Mouse (Mus musculus) lung, postnatal 0 days (tissue): ENCODE results near the gene Lnpep. TPM values are rescaled to one million over a fixed set of nuclear protein-coding genes. Genes with fewer than 3 reads are reported as not detected.
"Not testable (repeated sequence)": the region's sequence is repeated elsewhere in the genome, so short reads cannot be mapped to it uniquely, and the experiment has no call there.

Experiments
- ATAC-seq: fragments of 200-750 bp; cut with Nextera tagmentation; 2 replicates; pipeline ENCODE4 v1.8.0; 2017; ENCODE audit warnings: moderate library complexity
- DNase-seq: peaks from one replicate; pipeline ENCODE4 v3.0.0-alpha.2; 2016; ENCODE audit warnings: low spot score
- H3K27ac ChIP-seq: fragments of 300-500 bp; sonication (generic); 2 replicates; pipeline ENCODE4 v1.5.1; 2014; ENCODE audit warnings: antibody characterized with exemption, mild to moderate bottlenecking, low read length, mixed read lengths
- H3K27me3 ChIP-seq: fragments of 300-500 bp; sonication (generic); replicated peaks from 2 replicates; pipeline ENCODE4 v1.6.1; 2014; ENCODE audit warnings: low read length, mixed read lengths; ENCODE audit not compliant: insufficient read depth
- H3K36me3 ChIP-seq: fragments of 300-500 bp; sonication (generic); 2 replicates; pipeline ENCODE4 v1.6.1; 2014; ENCODE audit warnings: low read length, mixed read lengths; ENCODE audit not compliant: insufficient read depth
- H3K4me1 ChIP-seq: fragments of 300-500 bp; sonication (generic); 2 replicates; pipeline ENCODE4 v1.6.1; 2014; ENCODE audit warnings: antibody characterized with exemption, low read depth, low read length, mixed read lengths; ENCODE audit not compliant: insufficient read depth
- H3K4me2 ChIP-seq: fragments of 300-500 bp; sonication (generic); replicated peaks from 2 replicates; pipeline ENCODE4 v1.6.1; 2014; ENCODE audit warnings: low read depth, mild to moderate bottlenecking, low read length, moderate library complexity, mixed read lengths
- H3K4me3 ChIP-seq: fragments of 300-500 bp; sonication (generic); 2 replicates; pipeline ENCODE4 v1.5.1; 2014; ENCODE audit warnings: low read depth, low read length
- H3K9ac ChIP-seq: fragments of 300-500 bp; sonication (generic); replicated peaks from 2 replicates; pipeline ENCODE4 v1.6.1; 2014; ENCODE audit warnings: low read depth, mild to moderate bottlenecking
- H3K9me3 ChIP-seq: fragments of 300-500 bp; sonication (generic); 2 replicates; pipeline ENCODE4 v1.6.1; 2016; ENCODE audit warnings: low read length, mixed read lengths
- CTCF ChIP-seq: IDR thresholded peaks from 2 replicates; pipeline ENCODE4 v1.5.1; 2016; ENCODE audit warnings: antibody characterized with exemption, mild to moderate bottlenecking
- EP300 ChIP-seq: IDR thresholded peaks from 2 replicates; pipeline ENCODE4 v1.6.1; 2016; ENCODE audit warnings: antibody characterized with exemption, mild to moderate bottlenecking, control low read depth
- WGBS: fragments of 180-500 bp; shearing (Covaris S2); extraction: QIAGEN DNeasy Blood & Tissue Kit; methylation state at CpG from one replicate; pipeline ENCODE4 v1.1.7; 2014; 5-methylcytosine and 5-hydroxymethylcytosine counted together
- polyA plus RNA-seq: library from polyadenylated mRNA; unstranded; fragments of >200 nt; fragmentation: Nextera tagmentation; extraction: Ambion mirVana; gene quantifications from 2 replicates; pipeline ENCODE4 v1.2.1, GENCODE M21; 2015

Lnpep gene
- polyA plus RNA-seq, 1 experiment from 2014 or later: 7.5 TPM

DNA sequence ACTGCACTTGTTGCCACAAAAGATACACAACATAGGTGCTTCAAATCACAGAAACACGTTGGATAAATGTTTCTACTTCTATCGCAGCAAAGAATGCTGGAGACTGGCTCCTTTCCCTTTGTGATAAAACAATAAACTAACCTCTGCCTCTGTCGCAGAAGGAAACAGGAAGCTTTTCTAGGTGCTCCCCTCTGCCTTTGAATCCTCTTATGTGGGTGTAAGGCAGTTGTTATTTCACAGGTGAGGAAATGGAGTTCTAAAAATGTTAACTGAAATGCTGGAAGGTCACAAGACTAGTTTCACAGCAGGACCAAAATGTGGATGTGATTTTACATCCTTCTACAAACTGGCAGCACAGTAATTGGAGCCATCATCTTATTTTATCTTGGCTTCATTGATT is 11.3 kb upstream of the Lnpep start:
- DNase-seq: no peak
- 32% methylated on average over 3 of the region's 3 CpGs for WGBS
- ATAC-seq: no peak

DNA sequence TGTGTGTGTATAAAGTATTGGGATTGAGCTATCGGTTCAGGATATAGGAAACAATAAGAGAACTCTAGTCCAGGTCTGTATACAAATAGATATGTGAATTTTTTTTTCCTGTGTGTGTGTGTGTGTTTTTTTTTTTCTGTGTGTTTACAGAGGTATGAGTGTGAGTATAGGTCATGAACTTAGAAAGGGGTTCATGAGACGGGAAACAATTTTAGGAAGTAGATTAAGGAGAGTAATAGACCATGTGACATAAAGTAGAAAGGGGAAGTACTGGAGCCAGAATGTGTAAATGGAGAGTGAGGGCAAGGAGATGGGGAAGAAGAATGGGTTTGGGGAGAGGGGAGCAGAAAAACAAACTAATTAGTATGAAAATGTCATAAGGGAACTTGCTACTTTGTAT is 9.2 kb upstream of the Lnpep start:
- no peak for ATAC-seq

More for the DNA sequence above, 11.3 kb upstream of the Lnpep start:
- Histone ChIP-seq H3K36me3 (no peaks in the 10 kb centered on the region), H3K4me3 (no peak overlapping the region), H3K4me1 (no peaks in the 10 kb centered on the region), H3K9me3 (no peaks in the 10 kb centered on the region), H3K9ac (no peak overlapping the region), H3K27ac (no peak overlapping the region), H3K4me2 (no peak overlapping the region), H3K27me3 (no peaks in the 10 kb centered on the region)
- TF ChIP-seq EP300 (no peak), CTCF (no peak)

DNA sequence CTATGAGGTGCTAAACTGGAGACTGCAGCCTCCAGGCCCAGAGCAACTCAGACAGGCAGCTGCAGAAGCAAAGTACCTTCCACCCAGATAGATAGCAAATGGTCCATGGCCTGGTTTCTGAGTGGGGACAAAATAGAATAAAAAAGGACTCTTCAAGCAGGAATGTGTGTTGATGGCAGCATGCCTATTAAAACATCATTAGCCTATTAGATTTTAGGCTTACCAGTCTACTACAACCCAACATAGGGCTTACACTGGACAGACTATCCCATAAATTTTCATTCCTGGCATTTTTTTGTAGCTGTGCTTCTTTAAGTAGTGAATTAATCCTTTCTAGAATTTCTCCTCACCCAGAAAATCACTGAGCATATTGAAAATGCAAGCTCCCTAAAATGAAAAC is 7.1 kb upstream of the Lnpep start:
- Histone ChIP-seq H3K4me1 (no peaks in the 10 kb centered on the region), H3K27me3 (no peaks in the 10 kb centered on the region), H3K36me3 (no peaks in the 10 kb centered on the region), H3K9ac (no peak overlapping the region), H3K9me3 (no peaks in the 10 kb centered on the region), H3K4me3 (no peak overlapping the region), H3K4me2 (no peak overlapping the region), H3K27ac (no peak overlapping the region)
- ATAC-seq: no peak
- no peak for DNase-seq
- TF ChIP-seq EP300: no peak
- TF ChIP-seq CTCF: no peak

More for the DNA sequence above, 9.2 kb upstream of the Lnpep start:
- H3K36me3 ChIP-seq: no peaks in the 10 kb centered on the region
- H3K27me3 ChIP-seq: no peaks in the 10 kb centered on the region
- H3K9ac ChIP-seq: no peak overlapping the region
- no peak for TF ChIP-seq EP300
- TF ChIP-seq CTCF: no peak
- no peaks in the 10 kb centered on the region for H3K4me1 ChIP-seq
- H3K4me2 ChIP-seq: no peak overlapping the region
- DNase-seq: peak; percentile 44
- H3K27ac ChIP-seq: no peak overlapping the region
- WGBS: 63% methylated on average over 2 of the region's 2 CpGs
- H3K9me3 ChIP-seq: no peaks in the 10 kb centered on the region
- H3K4me3 ChIP-seq: no peak overlapping the region

DNA sequence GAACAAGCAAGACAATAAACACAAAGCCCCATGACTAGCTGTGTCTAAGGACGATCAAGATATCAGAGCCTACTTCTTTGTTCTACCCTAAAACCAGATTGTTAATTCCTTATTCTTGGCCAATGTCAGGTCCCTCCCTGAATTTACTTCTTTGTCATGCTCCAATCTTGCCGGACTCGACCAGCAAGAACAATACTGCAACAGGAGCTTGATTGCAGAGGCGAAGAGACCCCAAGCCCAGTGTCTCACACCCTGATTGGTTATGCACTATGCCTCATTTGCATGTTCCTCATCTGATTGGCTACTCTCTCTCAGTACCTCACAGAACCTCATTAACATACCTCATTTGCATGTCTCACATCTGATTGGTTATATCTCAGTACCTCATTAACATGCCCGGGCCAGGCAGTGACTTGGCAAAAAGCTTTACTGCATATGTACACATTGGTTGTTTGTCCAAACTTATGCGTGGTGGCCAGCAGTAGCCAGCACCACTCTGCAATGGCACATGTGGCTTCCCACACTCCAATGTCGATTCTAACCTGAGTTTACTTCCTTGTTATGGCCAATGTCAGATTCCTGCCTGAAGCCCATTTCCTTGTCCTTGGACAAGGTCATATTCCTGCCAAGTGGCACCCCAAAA is 3.5 kb upstream of the Lnpep start:
- not testable (repeated sequence) for H3K27ac ChIP-seq, H3K36me3 ChIP-seq, H3K4me3 ChIP-seq, H3K9me3 ChIP-seq, H3K4me2 ChIP-seq, H3K4me1 ChIP-seq, DNase-seq, H3K9ac ChIP-seq, ATAC-seq, H3K27me3 ChIP-seq
- WGBS: 93% methylated on average over 7 of the region's 7 CpGs

DNA sequence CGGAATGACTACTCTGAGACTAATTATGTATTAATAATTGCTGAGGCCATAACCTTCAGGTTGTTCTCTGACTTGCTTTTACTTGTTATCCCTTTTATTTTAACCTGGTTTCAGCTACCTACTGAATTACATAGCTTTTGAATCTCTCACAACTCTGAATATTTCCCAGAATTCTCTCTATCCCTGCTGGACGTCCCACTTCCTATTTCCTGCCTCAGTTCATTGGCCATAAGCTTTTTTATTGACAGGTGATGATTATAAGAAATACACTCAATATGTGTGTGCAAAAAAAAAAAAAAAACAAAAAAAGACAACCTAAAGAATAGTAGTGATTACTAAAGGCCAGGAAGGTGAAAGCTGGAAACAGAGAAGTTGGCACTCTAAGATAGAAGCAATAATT is 2.7 kb upstream of the Lnpep start:
- Histone ChIP-seq H3K9ac (no peak overlapping the region), H3K4me2 (no peak overlapping the region), H3K4me3 (no peak overlapping the region), H3K9me3 (no peaks in the 10 kb centered on the region), H3K27ac (no peak overlapping the region), H3K4me1 (peaks cover 5% of the 10 kb centered on the region; the same call in 1 of the 2 replicates), H3K27me3 (no peaks in the 10 kb centered on the region), H3K36me3 (no peaks in the 10 kb centered on the region)
- WGBS: 85% methylated on average over 2 of the region's 2 CpGs
- DNase-seq: no peak
- TF ChIP-seq CTCF: no peak
- TF ChIP-seq EP300: no peak
- no peak for ATAC-seq

DNA sequence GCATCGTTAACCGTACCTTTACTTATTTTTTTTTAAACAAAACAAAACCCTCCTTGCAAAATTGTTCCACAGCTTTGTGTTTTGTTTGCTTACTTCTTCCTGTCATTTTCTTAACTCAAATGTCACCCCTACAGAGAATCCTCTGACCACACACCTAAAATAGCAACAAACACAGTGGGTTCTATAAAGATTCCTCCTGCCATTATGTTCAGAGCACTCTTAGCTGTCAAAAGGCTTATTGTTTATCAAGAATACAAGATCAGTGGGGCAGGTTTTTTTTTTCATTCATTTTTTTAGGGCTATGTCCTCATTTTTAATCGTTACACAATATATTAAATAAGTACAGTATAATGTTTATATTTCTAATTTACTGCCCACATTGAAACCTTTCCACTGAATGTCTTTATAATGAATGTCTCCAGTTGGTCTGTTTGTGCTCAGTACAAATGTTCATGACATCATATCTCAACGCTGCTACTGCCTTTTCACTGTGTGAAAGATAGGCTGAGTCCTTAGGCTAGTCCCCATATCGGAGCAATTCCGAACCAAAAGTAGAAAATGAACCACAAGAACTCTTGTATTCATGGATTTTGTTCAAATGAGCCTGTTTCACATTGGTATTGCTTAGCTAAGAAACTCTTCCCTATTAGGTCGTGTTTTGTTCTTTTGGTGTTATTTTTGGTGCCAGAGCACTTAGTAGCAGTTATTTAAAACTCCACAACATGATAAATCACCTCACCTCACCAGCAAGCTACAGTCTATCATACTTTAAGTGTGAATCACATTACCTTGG is 1.2 kb upstream of the Lnpep start:
- Histone ChIP-seq H3K9me3 (no peaks in the 10 kb centered on the region), H3K27ac (peak overlapping the region; percentile 100), H3K27me3 (no peaks in the 10 kb centered on the region), H3K9ac (peak overlapping the region; percentile 87), H3K4me2 (peak overlapping the region; percentile 84), H3K4me3 (peak overlapping the region; percentile 97; the same call in 1 of the 2 replicates), H3K4me1 (peaks cover 5% of the 10 kb centered on the region; the same call in 1 of the 2 replicates), H3K36me3 (no peaks in the 10 kb centered on the region)
- ATAC-seq (no peak), DNase-seq (peak; percentile 23)
- WGBS: 34% methylated on average over 7 of the region's 7 CpGs
- TF ChIP-seq EP300 (no peak; the same call in 1 of the 2 replicates), CTCF (no peak)
